Mouse (Mus musculus) liver, adult 2 months (tissue): ENCODE measurements around the gene Dlec1. TPM values are rescaled to one million over a fixed set of nuclear protein-coding genes. Genes with fewer than 3 reads are reported as not detected.

ENCODE experiments used
- DNase-seq: peaks from one replicate; pipeline ENCODE4 v3.0.0-alpha.2; 2011; ENCODE audit warnings: low read depth, low spot score; ENCODE audit errors: extremely low read depth
- H3K27ac ChIP-seq: fragments of 200-500 bp; replicated peaks from 2 replicates; pipeline ENCODE4 v1.5.1; 2012; ENCODE audit warnings: low read depth, mild to moderate bottlenecking, control low read depth, inconsistent platforms, low read length; ENCODE audit not compliant: insufficient read depth
- H3K27me3 ChIP-seq: fragments of 200-500 bp; 2 replicates; pipeline ENCODE4 v1.6.1; 2012; ENCODE audit warnings: mild to moderate bottlenecking, moderate library complexity, low read length, inconsistent platforms; ENCODE audit not compliant: control insufficient read depth, insufficient read depth
- H3K36me3 ChIP-seq: fragments of 200-500 bp; 2 replicates; pipeline ENCODE4 v1.6.1; 2012; ENCODE audit warnings: low read length, inconsistent platforms; ENCODE audit not compliant: control insufficient read depth, insufficient read depth
- H3K4me1 ChIP-seq: fragments of 200-500 bp; 2 replicates; pipeline ENCODE4 v1.6.1; 2011; ENCODE audit warnings: low read length; ENCODE audit not compliant: control insufficient read depth, insufficient read depth
- H3K4me3 ChIP-seq: fragments of 200-500 bp; 2 replicates; pipeline ENCODE4 v1.5.1; 2011; ENCODE audit warnings: low read depth, mild to moderate bottlenecking, control low read depth, low read length, moderate library complexity; ENCODE audit not compliant: insufficient read depth
- H3K79me2 ChIP-seq: fragments of 200-500 bp; 2 replicates; pipeline ENCODE4 v1.6.1; 2012; ENCODE audit warnings: inconsistent platforms, mild to moderate bottlenecking, low read length, moderate library complexity; ENCODE audit not compliant: control insufficient read depth, insufficient read depth
- H3K9ac ChIP-seq: fragments of 200-500 bp; 2 replicates; pipeline ENCODE4 v1.6.1; 2012; ENCODE audit warnings: low read depth, mild to moderate bottlenecking, control low read depth, inconsistent platforms, low read length
- CTCF ChIP-seq: fragments of 200-500 bp; IDR thresholded peaks from 2 replicates; pipeline ENCODE4 v1.5.1; 2011; ENCODE audit warnings: low read depth, low read length, control low read depth
- POLR2A ChIP-seq: fragments of 200-500 bp; IDR thresholded peaks from 2 replicates; pipeline ENCODE4 v1.6.1; 2011; ENCODE audit warnings: low read length, control low read depth; ENCODE audit not compliant: insufficient read depth; ENCODE audit errors: extremely low read depth
- WGBS: fragments of 180-500 bp; shearing (Covaris S2); methylation state at CpG from one replicate; pipeline ENCODE4 v1.1.7; 2018; 5-methylcytosine and 5-hydroxymethylcytosine counted together
- polyA plus RNA-seq: library from polyadenylated mRNA; depleted of rRNA; stranded (reverse); fragments of >200 nt; gene quantifications from 2 replicates; pipeline ENCODE4 v1.2.3, GENCODE M21; 2012
- total RNA-seq: library from RNA; depleted of rRNA; stranded (reverse); fragments of >200 nt; gene quantifications from 2 replicates; pipeline ENCODE4 v1.2.3, GENCODE M21; 2014

Dlec1 gene
- total and polyA plus RNA-seq, 2 experiments, result 0.31 to 0.74 TPM

- 80% methylated on average over 15 of the region's 15 CpGs for WGBS
- TF ChIP-seq CTCF (no peak), POLR2A (no peak)
- H3K4me1 ChIP-seq, result no peaks in the 10 kb centered on the region
- no peaks in the 10 kb centered on the region for H3K27me3 ChIP-seq
- H3K79me2 ChIP-seq, result no peaks in the 10 kb centered on the region
- DNase-seq, result no peak
- H3K27ac ChIP-seq, result no peak overlapping the region
- no peaks in the 10 kb centered on the region for H3K36me3 ChIP-seq
- no peak overlapping the region for H3K9ac ChIP-seq
- no peak overlapping the region for H3K4me3 ChIP-seq
Measured at GRCm38 (mm10) chr9:119073184-119073895, 28.9 kb upstream of the Dlec1 start.

GRCm38 (mm10) chr9:119075685-119076084, 26.6 kb upstream of the Dlec1 start:
- 71% methylated on average over 16 of the region's 16 CpGs for WGBS
- Histone ChIP-seq H3K79me2 (no peaks in the 10 kb centered on the region), H3K4me3 (no peak overlapping the region), H3K27me3 (no peaks in the 10 kb centered on the region), H3K36me3 (no peaks in the 10 kb centered on the region), H3K4me1 (no peaks in the 10 kb centered on the region), H3K27ac (no peak overlapping the region), H3K9ac (no peak overlapping the region)
- no peak for DNase-seq
- no peak for TF ChIP-seq POLR2A

- TF ChIP-seq CTCF (no peak), POLR2A (no peak)
- 81% methylated on average over 5 of the region's 5 CpGs for WGBS
- no peaks in the 10 kb centered on the region for H3K4me1 ChIP-seq
- no peaks in the 10 kb centered on the region for H3K27me3 ChIP-seq
- no peak overlapping the region for H3K4me3 ChIP-seq
- no peaks in the 10 kb centered on the region for H3K79me2 ChIP-seq
- no peak overlapping the region for H3K27ac ChIP-seq
- H3K36me3 ChIP-seq, result no peaks in the 10 kb centered on the region
- H3K9ac ChIP-seq, result no peak overlapping the region
- no peak for DNase-seq
Measured at GRCm38 (mm10) chr9:119080040-119080675, 22.1 kb upstream of the Dlec1 start.

- DNase-seq, result no peak
- Histone ChIP-seq H3K27me3 (no peaks in the 10 kb centered on the region), H3K9ac (no peak overlapping the region), H3K4me3 (no peak overlapping the region), H3K79me2 (no peaks in the 10 kb centered on the region), H3K4me1 (no peaks in the 10 kb centered on the region), H3K27ac (no peak overlapping the region), H3K36me3 (no peaks in the 10 kb centered on the region)
- 87% methylated on average over 8 of the region's 8 CpGs for WGBS
- no peak for TF ChIP-seq CTCF
- TF ChIP-seq POLR2A, result no peak
Measured at GRCm38 (mm10) chr9:119082039-119082438, 20.2 kb upstream of the Dlec1 start.

- no peaks in the 10 kb centered on the region for H3K79me2 ChIP-seq
- 84% methylated on average over 7 of the region's 7 CpGs for WGBS
- H3K4me3 ChIP-seq, result no peak overlapping the region
- no peak overlapping the region for H3K9ac ChIP-seq
- no peak for DNase-seq
- TF ChIP-seq POLR2A, result no peak
- no peak for TF ChIP-seq CTCF
- no peaks in the 10 kb centered on the region; the same call in 1 of the 2 replicates for H3K4me1 ChIP-seq
- no peak overlapping the region for H3K27ac ChIP-seq
- H3K27me3 ChIP-seq, result no peaks in the 10 kb centered on the region
- no peaks in the 10 kb centered on the region for H3K36me3 ChIP-seq
Measured at GRCm38 (mm10) chr9:119082656-119083430, 19.4 kb upstream of the Dlec1 start.

GRCm38 (mm10) chr9:119083966-119084365, 18.3 kb upstream of the Dlec1 start:
- H3K27me3 ChIP-seq, result no peaks in the 10 kb centered on the region
- DNase-seq, result no peak
- 85% methylated on average over 10 of the region's 10 CpGs for WGBS
- no peak overlapping the region for H3K4me3 ChIP-seq
- H3K27ac ChIP-seq, result no peak overlapping the region
- H3K36me3 ChIP-seq, result no peaks in the 10 kb centered on the region
- H3K9ac ChIP-seq, result no peak overlapping the region
- H3K79me2 ChIP-seq, result no peaks in the 10 kb centered on the region
- TF ChIP-seq CTCF (no peak), POLR2A (no peak)
- H3K4me1 ChIP-seq, result no peaks in the 10 kb centered on the region; the same call in 1 of the 2 replicates
